Mouse (Mus musculus) myocyte (in vitro differentiated cells): ENCODE results near the gene Sh3rf1. TPM values are rescaled to one million over a fixed set of nuclear protein-coding genes. Genes with fewer than 3 reads are reported as not detected.

Source experiments
- H3K27me3 ChIP-seq: one replicate; pipeline ENCODE4 v1.6.1; 2011; ENCODE audit not compliant: control insufficient read depth, insufficient read depth, insufficient read length
- H3K36me3 ChIP-seq: one replicate; pipeline ENCODE4 v1.6.1; 2011; ENCODE audit not compliant: control insufficient read depth, insufficient read depth
- H3K4me2 ChIP-seq: one replicate; pipeline ENCODE4 v1.6.1; 2011; ENCODE audit warnings: low read depth, control low read depth
- H3K4me3 ChIP-seq: one replicate; pipeline ENCODE4 v1.5.1; 2011; ENCODE audit warnings: mild to moderate bottlenecking, control low read depth, moderate library complexity
- H3K79me2 ChIP-seq: one replicate; pipeline ENCODE4 v1.6.1; 2011; ENCODE audit not compliant: control insufficient read depth, insufficient read depth
- H3ac ChIP-seq: one replicate; pipeline ENCODE4 v1.6.1; 2011; ENCODE audit not compliant: control insufficient read depth, insufficient read length
- CEBPB ChIP-seq: IDR thresholded peaks from 2 replicates; pipeline ENCODE4 v1.6.1; 2011; ENCODE audit warnings: mild to moderate bottlenecking, moderate library complexity; ENCODE audit not compliant: poor library complexity, insufficient read depth, severe bottlenecking
- E2F4 ChIP-seq: IDR thresholded peaks from one replicate; pipeline ENCODE4 v1.6.1; 2011; ENCODE audit warnings: mild to moderate bottlenecking, control low read depth, moderate library complexity; ENCODE audit not compliant: insufficient read depth
- MAX ChIP-seq: IDR thresholded peaks from one replicate; pipeline ENCODE4 v1.6.1; 2011; ENCODE audit warnings: low read depth, mild to moderate bottlenecking, control low read depth
- MYOD1 ChIP-seq, 3 experiments: IDR thresholded peaks; one replicate each; pipeline ENCODE4 v1.6.1; 2011; ENCODE audit warnings: control low read depth in 2 of 3, low read depth in 2 of 3, mild to moderate bottlenecking in 2 of 3, moderate library complexity in 1 of 3; ENCODE audit not compliant: insufficient read length in 2 of 3, control insufficient read depth in 1 of 3
- MYOG ChIP-seq, 3 experiments: IDR thresholded peaks; one replicate each; pipeline ENCODE4 v1.6.1; 2011; ENCODE audit warnings: control low read depth in 2 of 3, low read depth in 2 of 3, mild to moderate bottlenecking in 2 of 3; ENCODE audit not compliant: insufficient read length in 2 of 3, control insufficient read depth in 1 of 3, insufficient read depth in 1 of 3
- POLR2A ChIP-seq: IDR thresholded peaks from one replicate; pipeline ENCODE4 v1.6.1; 2011; ENCODE audit warnings: low read depth, mild to moderate bottlenecking, control low read depth, moderate library complexity; ENCODE audit not compliant: insufficient read length
- POLR2AphosphoS2 ChIP-seq: IDR thresholded peaks from one replicate; pipeline ENCODE4 v1.6.1; 2011; ENCODE audit warnings: low read depth, control low read depth; ENCODE audit not compliant: insufficient read length
- REST ChIP-seq: IDR thresholded peaks from one replicate; pipeline ENCODE4 v1.6.1; 2011; ENCODE audit warnings: mild to moderate bottlenecking, control low read depth, moderate library complexity; ENCODE audit not compliant: insufficient read depth, insufficient read length
- SRF ChIP-seq: IDR thresholded peaks from one replicate; pipeline ENCODE4 v1.6.1; 2011; ENCODE audit warnings: low read depth; ENCODE audit not compliant: control insufficient read depth, insufficient read length
- TCF12 ChIP-seq: IDR thresholded peaks from one replicate; pipeline ENCODE4 v1.6.1; 2011; ENCODE audit warnings: mild to moderate bottlenecking, control low read depth; ENCODE audit not compliant: poor library complexity, insufficient read depth, severe bottlenecking
- TCF3 ChIP-seq: IDR thresholded peaks from one replicate; pipeline ENCODE4 v1.6.1; 2011; ENCODE audit warnings: low read depth, control low read depth; ENCODE audit not compliant: insufficient read length
- USF1 ChIP-seq: IDR thresholded peaks from one replicate; pipeline ENCODE4 v1.6.1; 2011; ENCODE audit warnings: low read depth, mild to moderate bottlenecking, control low read depth, moderate library complexity
- polyA plus RNA-seq: library from polyadenylated mRNA; unstranded; fragments of >200 nt; fragmentation: generic; extraction: Trizol; gene quantifications from one replicate; pipeline ENCODE4 v1.2.1, GENCODE M21; 2012; ENCODE audit warnings: missing spikeins

The Sh3rf1 gene
- polyA plus RNA-seq, 1 experiment: 4.2 TPM

DNA sequence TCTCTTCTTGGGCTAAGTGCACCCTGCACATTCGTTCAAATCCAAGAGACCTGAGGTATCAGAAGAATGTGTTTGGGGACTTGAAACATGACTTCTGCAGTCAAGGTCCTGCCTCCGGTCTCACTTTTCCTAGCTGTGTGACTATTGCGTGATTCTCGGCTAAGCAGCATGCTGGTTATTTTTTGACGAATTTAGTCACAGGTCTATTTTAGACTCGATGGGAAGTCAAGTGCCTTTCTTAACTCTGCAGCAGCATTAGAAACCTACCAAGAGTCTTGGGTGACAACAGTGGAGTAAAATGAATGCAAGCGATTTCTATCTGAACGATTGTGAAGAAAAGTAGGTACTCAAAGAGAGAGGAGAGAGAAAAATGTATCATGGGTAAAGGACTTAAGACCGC is 149.6 kb downstream of the Sh3rf1 start:
- Histone ChIP-seq H3K79me2 (no peaks in the 10 kb centered on the region), H3ac (no peak overlapping the region), H3K4me2 (no peak overlapping the region), H3K4me3 (no peak overlapping the region), H3K27me3 (no peaks in the 10 kb centered on the region), H3K36me3 (no peaks in the 10 kb centered on the region)
- TF ChIP-seq USF1 (no peak), TCF3 (no peak), E2F4 (no peak), POLR2AphosphoS2 (no peak), REST (no peak), MYOG (IDR thresholded peaks at IDR 0.05; ENCODE audit: control insufficient read depth in 1 of 3, insufficient read depth in 1 of 3, insufficient read length in 2 of 3, low read depth in 2 of 3) (no peak), TCF12 (no peak), SRF (no peak), POLR2A (no peak), CEBPB (no peak), MYOD1 (IDR thresholded peaks at IDR 0.05; ENCODE audit: control insufficient read depth in 1 of 3, insufficient read length in 2 of 3, low read depth in 2 of 3) (no peak), MAX (no peak)

DNA sequence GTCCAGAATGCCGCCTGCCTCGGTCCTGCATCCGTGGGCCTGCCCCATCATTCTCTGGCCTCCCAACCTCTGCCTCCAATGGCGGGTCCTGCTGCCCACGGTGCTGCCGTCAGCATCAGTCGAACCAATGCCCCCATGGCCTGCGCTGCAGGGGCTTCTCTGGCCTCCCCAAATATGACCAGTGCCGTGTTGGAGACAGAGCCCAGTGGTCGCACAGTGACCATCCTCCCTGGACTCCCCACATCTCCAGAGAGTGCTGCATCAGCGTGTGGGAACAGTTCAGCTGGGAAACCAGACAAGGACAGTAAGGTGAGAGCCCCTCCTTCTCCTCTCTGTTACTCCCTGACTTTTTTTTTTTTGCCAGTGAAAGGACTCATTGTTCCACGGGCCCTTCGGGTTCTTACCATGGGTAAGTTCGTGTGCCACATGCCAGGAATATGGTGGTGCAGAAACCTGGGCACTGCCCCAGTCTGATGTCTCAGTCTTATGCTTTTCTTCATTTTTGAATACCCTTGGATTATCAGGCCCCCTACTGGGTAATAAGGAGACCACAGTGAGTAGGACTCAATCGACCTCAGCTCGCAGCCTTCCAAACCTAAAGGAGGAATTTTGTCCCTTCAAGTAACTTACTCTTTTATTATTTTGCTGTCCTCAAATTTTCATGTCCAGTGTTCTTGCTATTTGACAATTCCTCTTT is 150.5 kb downstream of the Sh3rf1 start:
- no peak overlapping the region for H3K4me2 ChIP-seq
- no peak for TF ChIP-seq TCF12
- no peak for TF ChIP-seq TCF3
- no peak for TF ChIP-seq REST
- TF ChIP-seq MYOG (IDR thresholded peaks at IDR 0.05; ENCODE audit: control insufficient read depth in 1 of 3, insufficient read depth in 1 of 3, insufficient read length in 2 of 3, low read depth in 2 of 3): no peak
- TF ChIP-seq MYOD1 (IDR thresholded peaks at IDR 0.05; ENCODE audit: control insufficient read depth in 1 of 3, insufficient read length in 2 of 3, low read depth in 2 of 3): no peak
- TF ChIP-seq POLR2A: no peak
- no peak for TF ChIP-seq E2F4
- TF ChIP-seq CEBPB: no peak
- TF ChIP-seq MAX: no peak
- TF ChIP-seq USF1: no peak
- TF ChIP-seq SRF: no peak
- TF ChIP-seq POLR2AphosphoS2: no peak
- no peak overlapping the region for H3ac ChIP-seq
- no peaks in the 10 kb centered on the region for H3K36me3 ChIP-seq
- H3K79me2 ChIP-seq: no peaks in the 10 kb centered on the region
- H3K27me3 ChIP-seq: no peaks in the 10 kb centered on the region
- no peak overlapping the region for H3K4me3 ChIP-seq

DNA sequence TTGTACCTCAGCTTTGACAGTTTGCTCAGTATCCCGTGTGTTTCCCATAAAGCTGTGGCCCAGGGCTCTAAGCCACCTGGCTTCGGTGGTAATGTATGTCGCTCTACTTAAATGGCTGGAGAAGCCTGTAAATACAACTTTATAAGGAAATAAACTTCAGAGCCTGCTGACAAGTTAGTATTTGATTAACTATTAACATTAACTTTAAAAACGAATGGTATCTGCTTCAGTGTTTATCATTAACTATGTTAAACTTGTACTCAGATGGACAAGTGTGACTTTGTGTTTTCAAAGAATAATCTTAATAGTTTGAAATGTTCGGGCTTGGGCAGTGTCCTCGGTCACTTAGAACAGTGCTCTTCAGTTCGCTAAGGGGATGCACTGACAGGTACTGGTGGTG is 151.5 kb downstream of the Sh3rf1 start:
- TF ChIP-seq CEBPB: no peak
- no peak for TF ChIP-seq MYOD1 (IDR thresholded peaks at IDR 0.05; ENCODE audit: control insufficient read depth in 1 of 3, insufficient read length in 2 of 3, low read depth in 2 of 3)
- TF ChIP-seq TCF3: no peak
- no peak for TF ChIP-seq POLR2A
- TF ChIP-seq MYOG (IDR thresholded peaks at IDR 0.05; ENCODE audit: control insufficient read depth in 1 of 3, insufficient read depth in 1 of 3, insufficient read length in 2 of 3, low read depth in 2 of 3): no peak
- no peak for TF ChIP-seq USF1
- TF ChIP-seq E2F4: no peak
- TF ChIP-seq MAX: no peak
- no peak for TF ChIP-seq SRF
- TF ChIP-seq REST: no peak
- no peak for TF ChIP-seq POLR2AphosphoS2
- no peak for TF ChIP-seq TCF12
- Histone ChIP-seq H3K79me2 (no peaks in the 10 kb centered on the region), H3K36me3 (no peaks in the 10 kb centered on the region), H3K4me3 (no peak overlapping the region), H3ac (no peak overlapping the region), H3K27me3 (no peaks in the 10 kb centered on the region), H3K4me2 (no peak overlapping the region)

DNA sequence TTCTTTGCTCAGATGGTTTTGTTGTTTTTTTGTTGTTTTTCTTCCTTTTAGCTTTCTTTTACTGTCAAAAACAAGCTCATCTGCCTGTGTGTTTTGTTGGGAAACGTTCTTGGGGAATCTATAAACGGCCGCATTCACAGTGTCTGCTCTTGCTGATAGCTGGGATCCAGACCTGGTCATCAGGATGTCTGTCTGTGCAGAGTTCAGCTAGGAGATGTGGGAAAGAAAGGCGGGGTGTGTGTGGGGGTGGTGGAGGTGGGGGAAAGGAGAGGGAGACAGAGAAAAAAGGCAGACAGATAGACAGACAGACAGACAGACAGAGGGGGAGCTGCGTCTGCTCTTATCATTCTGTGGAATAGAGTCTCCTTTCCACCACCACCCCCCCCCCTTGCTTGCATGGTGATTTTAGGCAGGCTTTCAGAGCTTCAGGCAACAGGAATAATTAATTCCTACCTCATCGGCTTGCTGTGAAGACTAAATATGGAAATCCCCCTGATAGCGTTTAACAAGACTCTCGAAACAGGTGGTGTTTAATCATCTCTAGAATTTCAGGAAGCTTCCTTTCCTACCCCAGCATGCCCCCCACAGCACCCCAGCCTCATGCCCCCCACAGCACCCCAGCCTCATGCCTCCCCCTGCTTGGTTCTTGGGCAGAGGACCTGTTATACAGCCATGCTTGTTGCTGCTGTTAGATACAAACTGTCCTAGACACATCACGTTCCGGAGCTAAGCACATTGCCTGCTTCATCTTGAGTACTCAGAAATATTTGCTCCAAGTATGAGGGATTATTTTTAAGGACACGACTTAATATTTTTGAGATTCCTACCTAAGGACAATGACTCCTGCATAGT is 155.4 kb downstream of the Sh3rf1 start:
- no peak for TF ChIP-seq REST
- no peak for TF ChIP-seq MAX
- TF ChIP-seq E2F4: no peak
- no peak for TF ChIP-seq TCF3
- TF ChIP-seq POLR2A: no peak
- TF ChIP-seq MYOD1 (IDR thresholded peaks at IDR 0.05; ENCODE audit: control insufficient read depth in 1 of 3, insufficient read length in 2 of 3, low read depth in 2 of 3): no peak
- TF ChIP-seq POLR2AphosphoS2: no peak
- TF ChIP-seq CEBPB: no peak
- TF ChIP-seq SRF: no peak
- TF ChIP-seq USF1: no peak
- TF ChIP-seq TCF12: no peak
- no peak for TF ChIP-seq MYOG (IDR thresholded peaks at IDR 0.05; ENCODE audit: control insufficient read depth in 1 of 3, insufficient read depth in 1 of 3, insufficient read length in 2 of 3, low read depth in 2 of 3)

More for the DNA sequence above, 155.4 kb downstream of the Sh3rf1 start:
- Histone ChIP-seq H3K79me2 (no peaks in the 10 kb centered on the region), H3K27me3 (no peaks in the 10 kb centered on the region), H3K36me3 (no peaks in the 10 kb centered on the region), H3ac (no peak overlapping the region), H3K4me2 (no peak overlapping the region), H3K4me3 (no peak overlapping the region)
